Mouse (Mus musculus) stomach, postnatal 0 days (tissue): ENCODE data around the gene Tigd3. TPM values are rescaled to one million over a fixed set of nuclear protein-coding genes. Genes with fewer than 3 reads are reported as not detected.

Experiments
- ATAC-seq: fragments of 200-750 bp; cut with Nextera tagmentation; 2 replicates; pipeline ENCODE4 v1.8.0; 2017; ENCODE audit not compliant: low FRiP score, low TSS enrichment
- DNase-seq: peaks from one replicate; pipeline ENCODE4 v3.0.0-alpha.2; 2016; ENCODE audit warnings: low spot score
- H3K27ac ChIP-seq: fragments of 300-500 bp; sonication (generic); replicated peaks from 2 replicates; pipeline ENCODE4 v1.5.1; 2014; ENCODE audit warnings: mild to moderate bottlenecking, control low read depth
- H3K27me3 ChIP-seq: fragments of 300-500 bp; sonication (generic); 2 replicates; pipeline ENCODE4 v1.6.1; 2014; ENCODE audit warnings: low read length; ENCODE audit not compliant: control insufficient read depth, insufficient read depth
- H3K36me3 ChIP-seq: fragments of 300-500 bp; sonication (generic); 2 replicates; pipeline ENCODE4 v1.6.1; 2014; ENCODE audit warnings: low read length, mixed read lengths; ENCODE audit not compliant: control insufficient read depth, insufficient read depth
- H3K4me1 ChIP-seq: fragments of 300-500 bp; sonication (generic); replicated peaks from 2 replicates; pipeline ENCODE4 v1.6.1; 2014; ENCODE audit warnings: antibody characterized with exemption; ENCODE audit not compliant: control insufficient read depth, insufficient read depth
- H3K4me2 ChIP-seq: fragments of 300-500 bp; sonication (generic); replicated peaks from 2 replicates; pipeline ENCODE4 v1.6.1; 2014; ENCODE audit warnings: low read depth, mild to moderate bottlenecking, control low read depth, moderate library complexity
- H3K4me3 ChIP-seq: fragments of 300-500 bp; sonication (generic); 2 replicates; pipeline ENCODE4 v1.5.1; 2014; ENCODE audit warnings: low read depth, low read length, control low read depth
- H3K9ac ChIP-seq: fragments of 300-500 bp; sonication (generic); 2 replicates; pipeline ENCODE4 v1.6.1; 2014; ENCODE audit warnings: mild to moderate bottlenecking, low read length, control low read depth, mixed read lengths
- H3K9me3 ChIP-seq: fragments of 300-500 bp; sonication (generic); 2 replicates; pipeline ENCODE4 v1.6.1; 2016; ENCODE audit warnings: low read length; ENCODE audit not compliant: control insufficient read depth
- CTCF ChIP-seq: IDR thresholded peaks from 2 replicates; pipeline ENCODE4 v1.5.1; 2016; ENCODE audit warnings: antibody characterized with exemption, low read depth, mild to moderate bottlenecking, moderate library complexity
- EP300 ChIP-seq: optimal IDR thresholded peaks from 2 replicates; pipeline ENCODE3; 2016; ENCODE audit warnings: antibody characterized with exemption
- WGBS: fragments of 180-500 bp; shearing (Covaris S2); extraction: QIAGEN DNeasy Blood & Tissue Kit; methylation state at CpG from one replicate; pipeline ENCODE4 v1.1.7; 2014; 5-methylcytosine and 5-hydroxymethylcytosine counted together
- polyA plus RNA-seq: library from polyadenylated mRNA; unstranded; fragments of >200 nt; fragmentation: Nextera tagmentation; extraction: Ambion mirVana; gene quantifications from 2 replicates; pipeline ENCODE4 v1.2.1, GENCODE M21; 2015

Gene Tigd3
- polyA plus RNA-seq, 1 experiment from 2014 or later: 1.0 TPM

GRCm38 (mm10) chr19:5872931-5873556, 20.9 kb downstream of the Tigd3 start:
- H3K27ac ChIP-seq: no peak overlapping the region
- H3K9ac ChIP-seq: no peak overlapping the region
- no peak for TF ChIP-seq EP300
- TF ChIP-seq CTCF: no peak
- ATAC-seq (no peak), DNase-seq (no peak)
- H3K4me3 ChIP-seq: no peak overlapping the region
- no peaks in the 10 kb centered on the region; the same call in 1 of the 2 replicates for H3K36me3 ChIP-seq
- no peaks in the 10 kb centered on the region for H3K9me3 ChIP-seq
- 83% methylated on average over 19 of the region's 19 CpGs for WGBS
- H3K4me2 ChIP-seq: no peak overlapping the region
- H3K27me3 ChIP-seq: no peaks in the 10 kb centered on the region
- no peaks in the 10 kb centered on the region; the same call in 1 of the 2 replicates for H3K4me1 ChIP-seq

GRCm38 (mm10) chr19:5872528-5872927, 21.4 kb downstream of the Tigd3 start:
- no peak for TF ChIP-seq CTCF
- no peak for TF ChIP-seq EP300
- Histone ChIP-seq H3K4me2 (no peak overlapping the region), H3K4me3 (no peak overlapping the region), H3K9me3 (no peaks in the 10 kb centered on the region), H3K9ac (no peak overlapping the region), H3K36me3 (no peaks in the 10 kb centered on the region; the same call in 1 of the 2 replicates), H3K27me3 (no peaks in the 10 kb centered on the region), H3K4me1 (no peaks in the 10 kb centered on the region; the same call in 1 of the 2 replicates), H3K27ac (no peak overlapping the region)
- ATAC-seq: no peak
- 84% methylated on average over 4 of the region's 4 CpGs for WGBS
- no peak for DNase-seq

- Histone ChIP-seq H3K9ac (0 out of 2 replicates have a peak overlapping the region, but pooled peaks have one; percentile 27), H3K9me3 (no peaks in the 10 kb centered on the region), H3K4me1 (no peaks in the 10 kb centered on the region; the same call in 1 of the 2 replicates), H3K27ac (peak overlapping the region; percentile 58), H3K36me3 (no peaks in the 10 kb centered on the region; the same call in 1 of the 2 replicates), H3K27me3 (no peaks in the 10 kb centered on the region), H3K4me2 (no peak overlapping the region), H3K4me3 (no peak overlapping the region)
- DNase-seq (no peak), ATAC-seq (no peak)
- TF ChIP-seq CTCF: no peak
- TF ChIP-seq EP300: no peak
- 44% methylated on average over 6 of the region's 6 CpGs for WGBS
Measured at GRCm38 (mm10) chr19:5871683-5872082, 22.3 kb downstream of the Tigd3 start.

- Histone ChIP-seq H3K4me3 (no peak overlapping the region), H3K9me3 (no peaks in the 10 kb centered on the region), H3K9ac (peak overlapping the region; percentile 27; the same call in 1 of the 2 replicates), H3K4me2 (no peak overlapping the region), H3K27me3 (no peaks in the 10 kb centered on the region), H3K36me3 (no peaks in the 10 kb centered on the region; the same call in 1 of the 2 replicates), H3K27ac (peak overlapping the region; percentile 58), H3K4me1 (no peaks in the 10 kb centered on the region; the same call in 1 of the 2 replicates)
- ATAC-seq (0 out of 2 replicates have a peak, but pooled peaks have one; percentile 7), DNase-seq (no peak)
- TF ChIP-seq EP300 (no peak), CTCF (no peak)
- WGBS: 30% methylated on average over 7 of the region's 7 CpGs
Measured at GRCm38 (mm10) chr19:5871273-5871672, 22.7 kb downstream of the Tigd3 start.

- H3K27ac ChIP-seq: no peak overlapping the region
- no peak overlapping the region for H3K4me3 ChIP-seq
- 69% methylated on average over 6 of the region's 6 CpGs for WGBS
- H3K9ac ChIP-seq: no peak overlapping the region
- H3K4me1 ChIP-seq: no peaks in the 10 kb centered on the region
- TF ChIP-seq CTCF: no peak
- DNase-seq: no peak
- no peak overlapping the region for H3K4me2 ChIP-seq
- ATAC-seq: no peak
- no peaks in the 10 kb centered on the region for H3K27me3 ChIP-seq
- no peaks in the 10 kb centered on the region for H3K9me3 ChIP-seq
- H3K36me3 ChIP-seq: peaks cover 3% of the 10 kb centered on the region
Measured at GRCm38 (mm10) chr19:5868096-5868495, 25.9 kb downstream of the Tigd3 start.

- Histone ChIP-seq H3K4me2 (no peak overlapping the region), H3K9me3 (no peaks in the 10 kb centered on the region), H3K4me1 (no peaks in the 10 kb centered on the region), H3K4me3 (no peak overlapping the region), H3K9ac (no peak overlapping the region), H3K27me3 (no peaks in the 10 kb centered on the region), H3K36me3 (peaks cover 20% of the 10 kb centered on the region), H3K27ac (no peak overlapping the region)
- WGBS: 95% methylated on average over 20 of the region's 20 CpGs
- no peak for ATAC-seq
- no peak for DNase-seq
- no peak for TF ChIP-seq CTCF
- TF ChIP-seq EP300: no peak
Measured at GRCm38 (mm10) chr19:5864710-5865398, 29.1 kb downstream of the Tigd3 start.
